In the genomic region with DNA sequence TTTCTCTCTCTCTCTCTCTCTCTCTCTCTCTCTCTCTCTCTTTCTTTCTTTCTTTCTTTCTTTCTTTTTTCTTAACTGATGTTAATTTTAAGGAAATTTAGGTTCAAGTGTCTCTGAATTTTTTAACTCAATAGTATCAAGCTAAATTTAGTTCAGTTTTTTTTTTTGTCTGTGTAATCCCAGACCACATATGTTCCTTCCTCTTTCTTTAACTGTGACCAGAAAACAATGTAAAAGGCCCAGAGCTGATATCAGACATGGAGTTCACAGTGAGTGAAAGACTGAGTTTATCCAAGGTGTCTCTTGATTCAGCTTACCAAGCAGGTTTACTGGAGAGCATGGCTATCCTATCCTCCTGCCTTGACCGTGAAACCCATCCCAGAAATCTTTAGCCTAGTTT, we compare ENCODE assay signal across 20 mouse cellular contexts.
DNase-seq lines count a peak whose midpoint lies in the region; ATAC-seq lines count a peak whose summit lies in the region.
"Had no signal": no experiment of that assay in that cellular context is flagged by ENCODE, and none has a peak within 500 bp of the region (broad histone marks: within the 10 kb centered on the region; RNA-seq: fewer than 3 reads in every experiment).

No protein-coding gene starts in this region.

- DNase-seq in A20 (ENCODE audit: low read depth, low spot score): peak; percentile 31
- DNase-seq in MEL-GATA-1-ER (ENCODE audit: extremely low read depth, low read depth): peak; percentile 69
- no peak for DNase-seq in adrenal gland, postnatal 4 days (ENCODE audit: low spot score in 2 of 2)
- DNase-seq in adrenal gland, adult (ENCODE audit: inconsistent age in 2 of 2, low spot score in 1 of 2): no peak
- DNase-seq: adrenal gland, adult 2 months; adrenal gland, postnatal 14 days; B cell, adult 2 months; cerebellum, adult 18-20 months; cerebellum, adult 9-10 months; cerebellum, postnatal 25 days; embryo, embryonic 11 days; gastrocnemius, postnatal 10 days; gastrocnemius, postnatal 36 days; heart, adult 11 months; kidney, adult 18-20 months had no signal

- ATAC-seq in hematopoietic stem cell, adult 5-6 weeks (replicated peaks in 1 of 2; ENCODE audit: insufficient read depth in 1 of 2, low FRiP score in 2 of 2, low TSS enrichment in 1 of 2, low read depth in 1 of 2, poor library complexity in 2 of 2, severe bottlenecking in 2 of 2): peak; percentile 76 to 79
- ATAC-seq in inflammation-experienced regulatory T-cells, adult 6 months: no peak
- ATAC-seq: forebrain, embryonic 16.5 days; hindbrain, embryonic 16.5 days; intestine, embryonic 16.5 days had no signal

Comparison
In these comparisons a context has a peak if more than half of its experiments do, and no peak if none do; other contexts are left out.
1. DNase-seq: peak in A20 (single experiment) and MEL-GATA-1-ER (single experiment); none in adrenal gland, postnatal 4 days (0 of 2) and adrenal gland, adult (0 of 2).